Mouse (Mus musculus) bone marrow, adult 2 months (tissue): Measurements from ENCODE around the gene Dennd2a. TPM values are rescaled to one million over a fixed set of nuclear protein-coding genes. Genes with fewer than 3 reads are reported as not detected.

Experiments
- H3K27ac ChIP-seq: fragments of 200-500 bp; 2 replicates; pipeline ENCODE4 v1.5.1; 2012; ENCODE audit warnings: low read depth, mild to moderate bottlenecking, control low read depth, inconsistent platforms, low read length; ENCODE audit not compliant: control insufficient read depth, poor library complexity, insufficient read depth
- H3K4me1 ChIP-seq: fragments of 200-500 bp; 2 replicates; pipeline ENCODE4 v1.6.1; 2011; ENCODE audit warnings: low read length; ENCODE audit not compliant: control insufficient read depth, insufficient read depth
- H3K4me3 ChIP-seq: fragments of 200-500 bp; replicated peaks from 2 replicates; pipeline ENCODE3; 2011; ENCODE audit warnings: mild to moderate bottlenecking, low read depth, low read length, control low read depth; ENCODE audit not compliant: control insufficient read depth
- CTCF ChIP-seq: fragments of 200-500 bp; IDR thresholded peaks from 2 replicates; pipeline ENCODE4 v1.5.1; 2011; ENCODE audit warnings: low read length, control low read depth; ENCODE audit not compliant: control insufficient read depth, insufficient read depth
- POLR2A ChIP-seq: fragments of 200-500 bp; IDR thresholded peaks from 2 replicates; pipeline ENCODE4 v1.6.1; 2011; ENCODE audit warnings: low read depth, mild to moderate bottlenecking, control low read depth, low read length, borderline replicate concordance; ENCODE audit not compliant: control insufficient read depth
- WGBS: fragments of 180-500 bp; shearing (Covaris S2); methylation state at CpG from one replicate; pipeline ENCODE4 v1.1.7; 2018; 5-methylcytosine and 5-hydroxymethylcytosine counted together
- polyA plus RNA-seq: library from polyadenylated mRNA; stranded (reverse); fragments of >200 nt; gene quantifications from 2 replicates; pipeline ENCODE4 v1.2.4, GENCODE M21; 2011; ENCODE audit warnings: low replicate concordance; ENCODE audit not compliant: missing spikeins, insufficient read depth, insufficient read length

Gene Dennd2a
- polyA plus RNA-seq, 1 experiment = 1.3 TPM

DNA sequence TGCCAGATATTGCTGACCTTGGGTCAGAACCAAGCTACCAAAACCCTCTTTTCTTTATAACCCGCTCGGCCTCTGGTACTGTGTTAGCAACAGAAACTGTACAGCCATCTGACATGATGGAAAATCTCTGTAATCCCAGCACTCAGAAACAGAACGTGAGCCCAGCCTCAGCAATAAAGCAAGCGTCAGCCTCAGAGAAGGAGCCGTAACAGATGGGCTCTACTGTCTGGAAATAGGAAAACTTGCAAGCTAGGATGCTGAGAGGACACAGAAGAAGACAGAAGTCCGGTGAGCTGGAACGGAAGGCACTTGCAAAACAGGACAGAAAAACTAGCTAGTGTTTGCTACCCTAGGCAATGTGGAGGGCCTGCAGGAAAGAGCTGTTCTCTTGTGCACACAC lies 12.2 kb downstream of the Dennd2a start:
- Histone ChIP-seq H3K4me1 (no peaks in the 10 kb centered on the region), H3K4me3 (no peak overlapping the region), H3K27ac (no peak overlapping the region)
- no peak for TF ChIP-seq POLR2A
- TF ChIP-seq CTCF = no peak
- WGBS = 88% methylated on average over 7 of the region's 7 CpGs

GRCm38 (mm10) chr6:39543769-39544420 lies 13.8 kb downstream of the Dennd2a start:
- WGBS = 73% methylated on average over 15 of the region's 15 CpGs
- H3K4me3 ChIP-seq = no peak overlapping the region
- no peaks in the 10 kb centered on the region; the same call in 1 of the 2 replicates for H3K4me1 ChIP-seq
- no peak overlapping the region for H3K27ac ChIP-seq
- no peak for TF ChIP-seq CTCF

DNA sequence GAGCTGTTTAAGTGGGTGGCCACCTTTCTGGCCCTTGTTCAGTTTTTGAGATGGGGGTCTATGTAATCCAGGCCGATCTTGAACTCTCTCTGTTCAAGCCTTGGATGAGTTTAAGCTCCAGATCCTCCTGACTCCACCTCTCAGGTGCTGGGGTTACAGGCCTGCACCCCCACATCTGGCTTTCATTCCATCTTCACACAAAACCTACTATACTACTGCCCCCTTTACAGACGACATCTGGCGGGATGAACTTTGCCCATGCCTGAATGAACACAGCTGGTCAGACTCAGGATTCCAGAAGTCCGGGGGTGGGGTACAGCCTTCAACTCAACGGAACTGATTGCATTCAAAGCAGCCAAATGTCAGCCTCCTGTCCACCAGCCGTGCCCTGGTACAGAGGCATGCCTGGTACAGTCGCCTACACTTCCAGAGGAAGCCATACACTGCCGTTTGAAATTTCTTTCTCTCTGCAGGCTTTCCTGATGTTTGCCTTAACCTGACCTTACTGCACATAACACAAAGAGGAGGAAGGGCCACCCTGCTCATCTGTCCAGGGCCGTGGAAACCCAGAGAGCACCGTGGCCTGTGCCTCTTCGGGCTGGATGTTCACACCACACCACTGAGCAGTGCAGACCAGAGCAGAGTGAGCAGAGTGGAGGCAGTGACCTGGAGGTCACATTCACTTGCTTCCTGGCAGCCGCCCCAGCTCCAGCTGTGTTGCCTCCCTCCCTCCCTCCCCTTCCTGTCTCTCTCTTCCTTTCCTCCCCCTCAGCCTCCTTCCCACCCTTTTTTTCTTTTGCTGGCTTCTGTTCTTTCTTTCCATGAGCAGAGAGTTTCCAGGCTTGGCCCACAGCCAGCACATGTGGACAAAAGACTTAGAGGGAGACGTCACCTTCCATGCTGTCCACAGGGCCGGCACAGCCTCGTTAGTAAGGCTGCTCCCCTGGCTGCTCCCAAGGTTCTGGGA lies 14.8 kb downstream of the Dennd2a start:
- Histone ChIP-seq H3K4me1 (peaks cover 3% of the 10 kb centered on the region; the same call in 1 of the 2 replicates), H3K27ac (no peak overlapping the region), H3K4me3 (no peak overlapping the region)
- TF ChIP-seq CTCF (no peak), POLR2A (no peak)
- whole genome bisulfite sequencing = 45% methylated on average over 15 of the region's 15 CpGs

GRCm38 (mm10) chr6:39540563-39540962 lies 17.1 kb downstream of the Dennd2a start:
- 55% methylated on average over 2 of the region's 2 CpGs for WGBS
- Histone ChIP-seq H3K4me1 (peaks cover 3% of the 10 kb centered on the region; the same call in 1 of the 2 replicates), H3K4me3 (no peak overlapping the region), H3K27ac (no peak overlapping the region)
- TF ChIP-seq CTCF (no peak), POLR2A (no peak)

- 33% methylated on average over 7 of the region's 7 CpGs for WGBS
- TF ChIP-seq CTCF = no peak
- H3K4me3 ChIP-seq = no peak overlapping the region
- no peak overlapping the region for H3K27ac ChIP-seq
- H3K4me1 ChIP-seq = peaks cover 3% of the 10 kb centered on the region; the same call in 1 of the 2 replicates
These were observed 17.9 kb downstream of the Dennd2a start for GRCm38 (mm10) chr6:39539679-39540155.

DNA sequence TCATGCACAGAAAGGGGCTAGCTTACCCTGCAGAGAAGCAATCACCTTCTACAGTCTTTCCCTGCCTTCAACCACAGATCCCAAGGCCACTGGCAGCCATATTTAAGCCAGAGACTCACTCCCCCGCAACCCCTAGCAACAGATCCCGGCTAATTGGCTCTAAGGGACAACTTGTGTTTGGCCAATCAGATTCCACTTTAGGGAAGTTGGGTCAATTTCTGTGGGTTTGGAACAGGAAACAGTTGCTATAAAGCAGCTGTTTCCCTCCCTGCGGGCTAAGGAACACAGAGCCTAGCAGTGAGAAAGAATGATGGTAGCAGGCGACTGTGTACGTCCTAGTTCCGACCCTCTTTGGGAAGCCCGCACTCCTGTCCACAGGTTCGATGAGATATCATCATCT lies 19.4 kb downstream of the Dennd2a start:
- WGBS = 7% methylated on average over 8 of the region's 8 CpGs
- TF ChIP-seq POLR2A (no peak), CTCF (no peak)
- Histone ChIP-seq H3K27ac (peak overlapping the region; percentile 41; the same call in 1 of the 2 replicates), H3K4me3 (no peak overlapping the region), H3K4me1 (peaks cover 3% of the 10 kb centered on the region; the same call in 1 of the 2 replicates)

- TF ChIP-seq CTCF (no peak), POLR2A (no peak)
- peaks cover 3% of the 10 kb centered on the region; the same call in 1 of the 2 replicates for H3K4me1 ChIP-seq
- WGBS = 87% methylated on average over 5 of the region's 5 CpGs
- H3K4me3 ChIP-seq = no peak overlapping the region
- H3K27ac ChIP-seq = no peak overlapping the region
These were observed 20.4 kb downstream of the Dennd2a start for GRCm38 (mm10) chr6:39537276-39537675.

GRCm38 (mm10) chr6:39536621-39537020 lies 21.0 kb downstream of the Dennd2a start:
- TF ChIP-seq POLR2A (no peak), CTCF (no peak)
- no peak overlapping the region for H3K4me3 ChIP-seq
- no peak overlapping the region for H3K27ac ChIP-seq
- peaks cover 3% of the 10 kb centered on the region; the same call in 1 of the 2 replicates for H3K4me1 ChIP-seq
- 56% methylated on average over 1 of the region's 1 CpGs for WGBS
